Mouse (Mus musculus) embryonic facial prominence, embryonic 14.5 days (tissue): ENCODE measurements around the gene Gpr176. TPM values are rescaled to one million over a fixed set of nuclear protein-coding genes. Genes with fewer than 3 reads are reported as not detected.

ENCODE experiments used
- ATAC-seq: fragments of 200-750 bp; cut with Nextera tagmentation; 2 replicates; pipeline ENCODE4 v1.8.0; 2017; ENCODE audit warnings: low read depth, moderate number of reproducible peaks, moderate TSS enrichment
- DNase-seq: peaks from one replicate; pipeline ENCODE4 v3.0.0-alpha.2; 2015; ENCODE audit warnings: low spot score
- H3K27ac ChIP-seq: fragments of 300-500 bp; sonication (generic); replicated peaks from 2 replicates; pipeline ENCODE4 v1.5.1; 2014; ENCODE audit warnings: low read depth, mild to moderate bottlenecking, low read length, moderate library complexity
- H3K27me3 ChIP-seq: fragments of 300-500 bp; sonication (generic); replicated peaks from 2 replicates; pipeline ENCODE4 v1.6.1; 2014; ENCODE audit warnings: low read length; ENCODE audit not compliant: control insufficient read depth, insufficient read depth
- H3K36me3 ChIP-seq: fragments of 300-500 bp; sonication (generic); 2 replicates; pipeline ENCODE4 v1.6.1; 2014; ENCODE audit warnings: low read length, mixed read lengths; ENCODE audit not compliant: control insufficient read depth, insufficient read depth
- H3K4me1 ChIP-seq: fragments of 300-500 bp; sonication (generic); 2 replicates; pipeline ENCODE4 v1.6.1; 2014; ENCODE audit warnings: antibody characterized with exemption, low read length; ENCODE audit not compliant: control insufficient read depth, insufficient read depth
- H3K4me2 ChIP-seq: fragments of 300-500 bp; sonication (generic); 2 replicates; pipeline ENCODE4 v1.6.1; 2014; ENCODE audit warnings: low read depth, mild to moderate bottlenecking, low read length, moderate library complexity, mixed read lengths
- H3K4me3 ChIP-seq: fragments of 300-500 bp; sonication (generic); 2 replicates; pipeline ENCODE4 v1.5.1; 2014; ENCODE audit warnings: low read depth, mild to moderate bottlenecking, low read length
- H3K9ac ChIP-seq: fragments of 300-500 bp; sonication (generic); 2 replicates; pipeline ENCODE4 v1.6.1; 2014; ENCODE audit warnings: low read depth, mild to moderate bottlenecking, low read length, moderate library complexity, mixed read lengths
- H3K9me3 ChIP-seq: fragments of 300-500 bp; sonication (generic); 2 replicates; pipeline ENCODE4 v1.6.1; 2016; ENCODE audit warnings: low read length; ENCODE audit not compliant: control insufficient read depth
- WGBS: fragments of 180-500 bp; shearing (Covaris S2); extraction: QIAGEN DNeasy Blood & Tissue Kit; methylation state at CpG from one replicate; pipeline ENCODE4 v1.1.7; 2014; 5-methylcytosine and 5-hydroxymethylcytosine counted together
- polyA plus RNA-seq: library from polyadenylated mRNA; unstranded; fragments of >200 nt; fragmentation: Nextera tagmentation; extraction: Ambion mirVana; gene quantifications from 2 replicates; pipeline ENCODE4 v1.2.1, GENCODE M21; 2014

The Gpr176 gene
- polyA plus RNA-seq, 1 experiment from 2014 or later = 0.53 TPM

DNA sequence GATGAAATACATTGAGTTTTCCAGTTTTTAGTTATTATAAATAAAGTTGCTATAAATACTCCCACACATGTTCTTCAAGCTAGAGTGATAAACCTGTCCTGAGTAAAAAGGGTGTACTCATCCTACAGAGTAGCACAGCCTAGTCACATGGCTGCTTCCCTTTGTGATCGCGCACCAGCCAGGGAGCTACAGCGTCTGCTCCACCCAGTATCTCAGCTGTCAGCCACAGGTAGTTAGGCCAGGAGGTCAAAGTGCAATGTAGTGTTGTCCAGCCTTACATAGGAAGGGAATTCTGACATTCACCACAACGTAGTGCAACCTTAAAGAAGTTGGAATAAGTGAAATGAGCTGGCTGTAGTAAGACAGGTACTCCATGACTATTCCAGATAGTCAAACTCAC is 32.3 kb upstream of the Gpr176 start:
- ATAC-seq (no peak), DNase-seq (no peak)
- H3K27me3 ChIP-seq = no peaks in the 10 kb centered on the region
- no peak overlapping the region for H3K9ac ChIP-seq
- no peaks in the 10 kb centered on the region for H3K9me3 ChIP-seq
- H3K27ac ChIP-seq = no peak overlapping the region
- no peak overlapping the region for H3K4me3 ChIP-seq
- H3K36me3 ChIP-seq = peaks cover 23% of the 10 kb centered on the region
- no peak overlapping the region for H3K4me2 ChIP-seq
- 89% methylated on average over 4 of the region's 4 CpGs for WGBS
- no peaks in the 10 kb centered on the region for H3K4me1 ChIP-seq

DNA sequence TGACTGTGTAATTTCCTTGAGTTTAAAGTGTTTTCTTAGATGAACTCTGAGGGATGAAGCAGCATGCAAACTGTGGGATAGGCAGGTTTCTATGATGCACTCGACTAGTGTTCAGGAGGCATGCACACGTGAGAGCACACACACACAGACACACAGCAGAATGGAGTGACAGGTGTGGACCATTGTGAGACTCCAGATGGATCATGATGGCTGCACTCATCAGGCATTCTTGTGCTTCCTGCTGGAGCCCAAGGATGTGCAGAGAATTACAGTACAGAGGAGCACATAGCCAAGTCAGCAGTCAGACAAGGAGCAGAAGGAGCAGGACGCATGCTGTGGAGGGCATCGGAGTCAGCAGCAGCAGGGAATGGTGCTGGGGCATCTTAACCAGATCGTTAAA is 31.1 kb upstream of the Gpr176 start:
- Histone ChIP-seq H3K9ac (no peak overlapping the region), H3K4me2 (no peak overlapping the region), H3K4me3 (no peak overlapping the region), H3K4me1 (no peaks in the 10 kb centered on the region), H3K27me3 (no peaks in the 10 kb centered on the region), H3K36me3 (peaks cover 24% of the 10 kb centered on the region; the same call in 1 of the 2 replicates), H3K27ac (no peak overlapping the region), H3K9me3 (no peaks in the 10 kb centered on the region)
- WGBS = 87% methylated on average over 5 of the region's 5 CpGs
- ATAC-seq (no peak), DNase-seq (no peak)

DNA sequence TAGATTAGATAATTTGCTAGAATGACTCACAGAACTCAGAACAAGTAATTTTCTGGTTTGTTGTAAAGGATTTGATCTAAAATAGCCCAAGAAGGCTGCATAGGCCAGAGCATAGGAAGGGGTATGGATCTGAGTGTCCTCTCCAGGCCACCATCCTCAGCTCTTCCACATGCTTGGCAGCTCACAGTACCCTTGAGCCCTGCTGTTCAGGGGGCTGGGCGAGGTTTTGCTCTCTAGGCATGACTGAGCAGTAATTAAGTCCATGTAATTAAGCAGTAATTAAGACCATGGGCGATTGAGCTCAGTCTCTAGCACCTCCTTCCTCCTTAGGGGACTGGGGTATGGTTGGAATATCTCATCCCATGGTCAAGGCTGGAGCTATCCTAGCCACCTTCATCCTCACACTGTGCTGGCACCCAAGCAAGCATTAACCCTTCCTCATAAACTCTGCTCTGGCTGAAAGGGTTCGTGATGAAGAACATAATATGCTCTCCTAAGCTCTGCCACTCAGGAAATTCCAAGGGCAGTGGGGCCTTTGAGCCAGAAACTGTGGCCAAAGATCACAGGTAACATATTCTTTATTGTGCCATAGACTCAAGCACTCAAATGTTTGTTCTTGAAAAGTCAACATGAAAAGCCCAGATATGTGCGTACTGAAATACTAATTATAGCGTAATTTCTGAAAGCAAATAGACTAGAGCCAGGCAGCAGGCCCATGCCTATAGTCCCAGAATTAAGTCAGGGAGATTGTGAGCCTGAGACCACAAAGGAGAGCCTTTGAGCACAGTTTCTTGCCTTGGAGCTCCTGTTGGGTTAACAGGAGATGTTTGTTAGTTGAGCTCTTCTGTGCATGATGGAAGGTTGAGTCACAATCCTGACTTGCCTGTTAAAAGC is 28.9 kb upstream of the Gpr176 start:
- Histone ChIP-seq H3K9me3 (no peaks in the 10 kb centered on the region), H3K36me3 (peaks cover 24% of the 10 kb centered on the region; the same call in 1 of the 2 replicates), H3K27ac (no peak overlapping the region), H3K4me1 (no peaks in the 10 kb centered on the region), H3K27me3 (no peaks in the 10 kb centered on the region), H3K4me3 (no peak overlapping the region), H3K9ac (no peak overlapping the region), H3K4me2 (no peak overlapping the region)
- ATAC-seq = no peak
- DNase-seq = no peak
- 77% methylated on average over 5 of the region's 5 CpGs for WGBS

DNA sequence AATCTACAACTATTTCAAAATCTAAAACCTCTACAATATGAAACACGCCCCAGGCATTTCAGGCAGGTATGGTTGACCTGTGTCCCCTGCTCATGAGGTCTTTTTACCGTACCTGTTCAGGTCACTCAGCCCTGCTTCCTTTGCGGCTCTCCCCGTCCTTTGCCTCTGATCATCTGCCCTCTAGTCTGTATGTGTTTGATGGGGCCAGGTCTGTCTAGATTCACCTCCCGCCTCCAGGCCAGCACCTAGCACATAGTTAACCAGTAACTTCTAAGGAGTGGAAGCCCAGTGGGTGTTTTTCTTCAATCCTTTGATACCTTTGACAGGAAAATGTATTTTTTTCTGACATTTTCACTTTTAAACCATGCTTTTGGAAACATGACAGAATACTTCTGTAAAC is 26.5 kb upstream of the Gpr176 start:
- H3K27ac ChIP-seq = no peak overlapping the region
- no peak for ATAC-seq
- 84% methylated on average over 5 of the region's 5 CpGs for WGBS
- no peak overlapping the region for H3K4me2 ChIP-seq
- DNase-seq = no peak
- H3K9me3 ChIP-seq = 0 out of 2 replicates have a peak, but pooled peaks cover 6% of the 10 kb centered on the region
- no peaks in the 10 kb centered on the region for H3K4me1 ChIP-seq
- no peak overlapping the region for H3K4me3 ChIP-seq
- peaks cover 20% of the 10 kb centered on the region; the same call in 1 of the 2 replicates for H3K36me3 ChIP-seq
- no peaks in the 10 kb centered on the region for H3K27me3 ChIP-seq
- no peak overlapping the region for H3K9ac ChIP-seq

DNA sequence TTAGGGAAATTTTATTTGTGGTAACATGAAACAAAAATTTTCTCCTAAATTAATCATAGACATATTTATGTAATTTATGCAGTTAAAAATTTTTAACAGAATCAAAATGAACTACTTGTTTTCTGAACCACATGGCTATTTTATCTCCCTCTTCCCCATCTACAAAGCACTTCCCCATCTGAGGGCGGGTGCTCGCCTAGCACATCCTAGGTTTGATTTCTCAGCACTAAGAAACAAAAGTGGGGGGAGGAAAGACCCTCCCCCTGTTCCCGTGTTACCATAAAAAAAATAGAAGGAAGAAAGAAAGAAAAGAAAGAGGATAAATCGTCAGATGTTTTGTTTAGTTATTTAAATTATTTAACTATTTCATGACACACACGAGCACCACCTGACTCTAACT is 18.0 kb upstream of the Gpr176 start:
- ATAC-seq (no peak), DNase-seq (no peak)
- H3K9ac ChIP-seq = no peak overlapping the region
- 0 out of 2 replicates have a peak, but pooled peaks cover 6% of the 10 kb centered on the region for H3K9me3 ChIP-seq
- H3K4me2 ChIP-seq = no peak overlapping the region
- H3K27me3 ChIP-seq = no peaks in the 10 kb centered on the region
- no peak overlapping the region for H3K4me3 ChIP-seq
- H3K4me1 ChIP-seq = peaks cover 5% of the 10 kb centered on the region
- no peaks in the 10 kb centered on the region for H3K36me3 ChIP-seq
- no peak overlapping the region for H3K27ac ChIP-seq
- 78% methylated on average over 5 of the region's 5 CpGs for WGBS

DNA sequence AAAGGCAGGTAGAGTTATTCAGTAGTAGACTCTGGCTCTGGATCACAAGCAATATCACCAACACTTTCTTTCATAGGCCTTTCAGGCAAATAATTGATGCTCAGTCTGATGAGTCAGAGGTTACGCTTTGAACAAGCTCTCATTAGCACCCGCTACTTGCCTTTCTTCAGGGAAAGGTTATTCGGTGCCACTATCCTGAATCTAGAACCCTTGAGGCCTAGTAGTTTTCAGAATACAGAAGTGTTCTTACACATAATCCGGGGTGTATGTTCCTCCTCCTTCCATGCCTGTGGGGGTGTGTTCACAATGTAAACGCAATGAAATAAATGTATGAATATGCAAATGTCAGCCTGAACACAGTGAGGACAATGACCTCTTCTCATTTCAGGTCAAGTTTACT is 16.9 kb upstream of the Gpr176 start:
- 86% methylated on average over 5 of the region's 5 CpGs for WGBS
- Histone ChIP-seq H3K4me2 (peak overlapping the region; percentile 62), H3K9ac (no peak overlapping the region; the same call in 1 of the 2 replicates), H3K4me1 (peaks cover 5% of the 10 kb centered on the region), H3K27me3 (no peaks in the 10 kb centered on the region), H3K27ac (no peak overlapping the region), H3K36me3 (no peaks in the 10 kb centered on the region), H3K9me3 (no peaks in the 10 kb centered on the region), H3K4me3 (0 out of 2 replicates have a peak overlapping the region, but pooled peaks have one; percentile 80)
- DNase-seq = no peak
- ATAC-seq = no peak

DNA sequence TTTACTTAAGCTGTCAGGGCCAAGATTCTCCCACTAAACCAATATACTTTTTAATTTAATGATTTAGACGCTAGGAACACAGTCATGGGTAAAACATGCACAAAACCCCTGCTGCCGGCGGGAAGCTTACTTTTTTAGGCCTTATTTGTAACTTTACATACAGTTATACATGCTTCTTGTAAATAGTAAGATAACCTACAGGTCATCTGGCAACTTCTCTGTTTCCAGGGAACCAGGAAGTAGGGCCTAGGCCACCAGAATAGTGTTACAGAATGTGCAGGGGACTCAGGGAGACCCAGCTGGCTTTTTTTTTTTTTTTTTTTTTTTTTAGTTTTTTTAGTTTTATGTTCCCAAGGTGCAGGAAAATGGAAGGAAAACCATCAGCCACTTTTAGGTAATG is 16.4 kb upstream of the Gpr176 start:
- peak overlapping the region; percentile 95 for H3K27ac ChIP-seq
- DNase-seq (no peak), ATAC-seq (no peak)

DNA sequence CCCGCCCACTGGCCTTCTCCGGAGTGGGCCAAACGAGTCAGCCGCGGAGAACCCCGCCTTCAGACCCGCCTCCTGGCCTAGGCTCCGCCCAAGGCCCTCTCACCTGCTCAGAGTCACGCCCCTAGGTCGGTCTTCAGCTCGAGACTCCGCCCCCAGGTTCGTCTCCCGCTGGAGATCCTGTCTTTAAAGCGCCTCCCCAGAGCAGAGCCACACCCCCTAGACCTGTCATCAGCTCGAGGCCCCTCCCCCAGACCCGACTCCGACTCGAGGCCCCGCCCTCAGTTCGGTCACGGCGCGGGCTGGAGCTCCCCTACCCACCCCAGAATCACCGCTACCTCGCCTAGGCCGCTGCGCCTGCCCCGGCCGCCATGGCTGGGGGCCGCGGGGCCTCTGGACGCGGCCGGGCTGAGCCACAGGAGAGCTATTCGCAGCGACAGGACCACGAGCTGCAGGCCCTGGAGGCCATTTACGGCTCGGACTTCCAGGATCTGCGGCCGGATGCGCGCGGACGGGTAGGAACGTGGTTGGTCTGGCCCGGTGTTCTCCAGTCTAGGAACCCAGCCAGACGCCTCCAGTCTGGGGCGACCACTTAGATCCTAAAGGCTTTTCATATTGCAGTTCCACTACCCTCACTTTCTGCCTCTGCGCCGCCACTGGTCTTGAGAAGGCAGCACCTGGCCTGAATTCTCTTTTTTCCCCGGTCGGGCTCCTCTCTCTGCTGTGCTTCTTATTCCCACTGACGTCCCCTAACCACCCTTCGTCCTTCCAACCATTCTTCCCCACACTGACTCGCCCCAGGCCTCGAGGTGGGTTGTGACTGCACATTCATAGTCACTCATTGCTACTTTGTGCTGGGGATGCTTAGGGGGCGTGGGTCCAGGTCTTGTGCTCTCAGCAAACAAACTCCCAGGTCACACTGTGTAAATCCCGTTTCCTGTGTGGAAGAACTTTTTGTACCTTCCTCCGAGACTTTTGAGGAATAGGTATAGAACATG is 15.4 kb upstream of the Gpr176 start, which contains the start of gene Eif2ak4:
Eif2ak4 (plus strand) TSS at position 278 of the 995 bp plus-strand sequence.
- peak within 1 kb of the TSS; percentile 95 for H3K27ac ChIP-seq
- H3K27me3 ChIP-seq = no peaks in the 10 kb centered on the region
- peak within 1 kb of the TSS; percentile 85 for H3K9ac ChIP-seq
- peak; percentile 98 for ATAC-seq
- peak; percentile 99 for DNase-seq
- H3K4me2 ChIP-seq = peak within 1 kb of the TSS; percentile 62
- H3K4me3 ChIP-seq = peak within 1 kb of the TSS; percentile 80
- under 1% methylated on average over 49 of the region's 61 CpGs for WGBS
- H3K36me3 ChIP-seq = no peaks in the 10 kb centered on the region
- H3K4me1 ChIP-seq = peaks cover 5% of the 10 kb centered on the region
- no peaks in the 10 kb centered on the region for H3K9me3 ChIP-seq

More for the DNA sequence above, 16.4 kb upstream of the Gpr176 start:
- Histone ChIP-seq H3K36me3 (no peaks in the 10 kb centered on the region), H3K9me3 (no peaks in the 10 kb centered on the region), H3K9ac (peak overlapping the region; percentile 85), H3K4me1 (peaks cover 5% of the 10 kb centered on the region), H3K4me2 (peak overlapping the region; percentile 62), H3K27me3 (no peaks in the 10 kb centered on the region), H3K4me3 (peak overlapping the region; percentile 80)
- WGBS = 47% methylated on average over 3 of the region's 3 CpGs
